Mouse (Mus musculus): ENCODE measurements around the gene Nacad. TPM values are rescaled to one million over a fixed set of nuclear protein-coding genes. Genes with fewer than 3 reads are reported as not detected.

Nacad gene
- polyA plus RNA-seq, 1 experiment, result not detected

- Histone ChIP-seq H3K27ac (ENCODE audit: insufficient read depth, low read depth, low read length) (peak overlapping the region; percentile 92), H3K4me3 (ENCODE audit: insufficient read depth, low read length) (peak overlapping the region; percentile 63), H3K4me1 (ENCODE audit: control insufficient read depth, insufficient read depth, low read length) (peaks cover 50% of the 10 kb centered on the region)
- TF ChIP-seq POLR2A (IDR thresholded peaks at IDR 0.05; ENCODE audit: borderline replicate concordance, low read depth, low read length) (no peak), CTCF (IDR thresholded peaks at IDR 0.05; ENCODE audit: low read depth, low read length) (no peak)
These were observed 43.5 kb downstream of the Nacad start for GRCm38 (mm10) chr11:6562359-6562758.

GRCm38 (mm10) chr11:6561474-6561873 is 44.4 kb downstream of the Nacad start:
- TF ChIP-seq POLR2A (IDR thresholded peaks at IDR 0.05; ENCODE audit: borderline replicate concordance, low read depth, low read length), result no peak
- TF ChIP-seq CTCF (IDR thresholded peaks at IDR 0.05; ENCODE audit: low read depth, low read length), result no peak
- H3K4me1 ChIP-seq (ENCODE audit: control insufficient read depth, insufficient read depth, low read length), result peaks cover 50% of the 10 kb centered on the region
- peak overlapping the region; percentile 92 for H3K27ac ChIP-seq (ENCODE audit: insufficient read depth, low read depth, low read length)
- peak overlapping the region; percentile 63 for H3K4me3 ChIP-seq (ENCODE audit: insufficient read depth, low read length)

- Histone ChIP-seq H3K4me1 (ENCODE audit: control insufficient read depth, insufficient read depth, low read length) (peaks cover 49% of the 10 kb centered on the region), H3K4me3 (ENCODE audit: insufficient read depth, low read length) (peak overlapping the region; percentile 63), H3K27ac (ENCODE audit: insufficient read depth, low read depth, low read length) (peak overlapping the region; percentile 92)
- TF ChIP-seq CTCF (IDR thresholded peaks at IDR 0.05; ENCODE audit: low read depth, low read length) (no peak), POLR2A (IDR thresholded peaks at IDR 0.05; ENCODE audit: borderline replicate concordance, low read depth, low read length) (no peak)
These were observed 45.0 kb downstream of the Nacad start for GRCm38 (mm10) chr11:6560655-6561360.

DNA sequence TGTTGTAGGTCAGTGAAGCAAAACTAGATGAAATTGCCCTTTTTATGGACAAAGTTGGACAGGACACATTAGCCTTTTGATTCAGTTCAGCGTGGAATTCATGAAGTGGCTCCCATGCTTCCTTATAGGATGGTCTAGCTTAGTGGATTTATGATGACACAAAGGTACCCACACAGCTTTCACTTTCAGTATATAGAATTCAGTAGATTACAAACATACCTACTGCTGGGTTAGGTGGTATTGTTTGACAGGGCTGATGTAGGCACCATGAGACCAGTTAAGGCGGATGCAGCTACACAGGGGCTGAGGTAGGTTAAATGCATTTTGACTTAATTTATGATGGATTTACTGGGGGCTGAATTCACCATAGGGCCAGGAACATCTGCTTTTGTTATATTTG is 45.9 kb downstream of the Nacad start:
- TF ChIP-seq CTCF (IDR thresholded peaks at IDR 0.05; ENCODE audit: low read depth, low read length), result no peak
- TF ChIP-seq POLR2A (IDR thresholded peaks at IDR 0.05; ENCODE audit: borderline replicate concordance, low read depth, low read length), result no peak
- peak overlapping the region; percentile 90 for H3K27ac ChIP-seq (ENCODE audit: insufficient read depth, low read depth, low read length)
- H3K4me1 ChIP-seq (ENCODE audit: control insufficient read depth, insufficient read depth, low read length), result peaks cover 48% of the 10 kb centered on the region
- H3K4me3 ChIP-seq (ENCODE audit: insufficient read depth, low read length), result peak overlapping the region; percentile 35; the same call in 1 of the 2 replicates

- no peak overlapping the region for H3K27ac ChIP-seq (ENCODE audit: insufficient read depth, low read depth, low read length)
- TF ChIP-seq CTCF (IDR thresholded peaks at IDR 0.05; ENCODE audit: low read depth, low read length), result no peak
- peaks cover 46% of the 10 kb centered on the region for H3K4me1 ChIP-seq (ENCODE audit: control insufficient read depth, insufficient read depth, low read length)
- H3K4me3 ChIP-seq (ENCODE audit: insufficient read depth, low read length), result no peak overlapping the region
These were observed 47.6 kb downstream of the Nacad start for GRCm38 (mm10) chr11:6558234-6558633.

DNA sequence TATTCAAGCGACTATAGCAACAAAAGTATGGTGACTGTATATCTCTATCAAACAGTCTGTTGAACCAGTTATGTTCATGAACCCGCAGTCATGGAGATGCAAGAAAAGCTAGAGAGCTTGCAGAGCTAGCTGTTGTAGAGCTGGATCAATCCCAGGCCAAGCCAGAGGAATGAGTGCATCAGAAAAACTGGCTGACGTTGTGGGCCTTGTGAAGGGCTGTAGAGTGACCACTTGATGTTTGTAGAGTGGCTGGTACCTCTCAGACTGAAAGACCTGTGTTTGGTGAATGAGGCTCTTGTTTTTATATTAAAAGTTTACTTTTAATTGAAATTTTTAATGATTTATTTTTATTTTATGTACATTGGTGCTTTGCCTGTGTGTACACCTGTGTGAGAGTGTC is 55.7 kb downstream of the Nacad start:
- H3K4me3 ChIP-seq (ENCODE audit: insufficient read depth, low read length), result no peak overlapping the region
- no peak overlapping the region for H3K27ac ChIP-seq (ENCODE audit: insufficient read depth, low read depth, low read length)
- TF ChIP-seq POLR2A (IDR thresholded peaks at IDR 0.05; ENCODE audit: borderline replicate concordance, low read depth, low read length) (no peak), CTCF (IDR thresholded peaks at IDR 0.05; ENCODE audit: low read depth, low read length) (no peak)
- H3K4me1 ChIP-seq (ENCODE audit: control insufficient read depth, insufficient read depth, low read length), result peaks cover 23% of the 10 kb centered on the region

GRCm38 (mm10) chr11:6549770-6550169 is 56.1 kb downstream of the Nacad start:
- no peak for TF ChIP-seq CTCF (IDR thresholded peaks at IDR 0.05; ENCODE audit: low read depth, low read length)
- TF ChIP-seq POLR2A (IDR thresholded peaks at IDR 0.05; ENCODE audit: borderline replicate concordance, low read depth, low read length), result no peak
- H3K4me1 ChIP-seq (ENCODE audit: control insufficient read depth, insufficient read depth, low read length), result peaks cover 19% of the 10 kb centered on the region
- H3K27ac ChIP-seq (ENCODE audit: insufficient read depth, low read depth, low read length), result no peak overlapping the region
- H3K4me3 ChIP-seq (ENCODE audit: insufficient read depth, low read length), result no peak overlapping the region

Other genes starting within 250 kb of the Nacad start
- gene Zmiz2, start 217.0 kb downstream of the Nacad start, polyA plus RNA-seq (2012; ENCODE audit: insufficient read depth, insufficient read length, missing spikeins), result 89.7 and 107 TPM in 2 replicates
- 1,442 and 1,533 TPM in 2 replicates for gene Ppia, start 190.6 kb downstream of the Nacad start, polyA plus RNA-seq (2012; ENCODE audit: insufficient read depth, insufficient read length, missing spikeins)
- 146 and 172 TPM in 2 replicates for gene H2afv, start 161.6 kb downstream of the Nacad start, polyA plus RNA-seq (2012; ENCODE audit: insufficient read depth, insufficient read length, missing spikeins)
- gene Purb, start 130.1 kb downstream of the Nacad start, polyA plus RNA-seq (2012; ENCODE audit: insufficient read depth, insufficient read length, missing spikeins), result 37.3 and 37.7 TPM in 2 replicates
- gene Myo1g, start 85.1 kb downstream of the Nacad start, polyA plus RNA-seq (2012; ENCODE audit: insufficient read depth, insufficient read length, missing spikeins), result 96.5 and 106 TPM in 2 replicates
- 70.8 and 88.9 TPM in 2 replicates for gene Ccm2, start 59.2 kb downstream of the Nacad start, polyA plus RNA-seq (2012; ENCODE audit: insufficient read depth, insufficient read length, missing spikeins)
- gene Tbrg4, start 20.0 kb upstream of the Nacad start, polyA plus RNA-seq (2012; ENCODE audit: insufficient read depth, insufficient read length, missing spikeins), result 15.5 and 24.1 TPM in 2 replicates
- gene Wap, start 32.6 kb upstream of the Nacad start, polyA plus RNA-seq (2012; ENCODE audit: insufficient read depth, insufficient read length, missing spikeins), result not detected in 2 replicates
- gene Ramp3, start 52.5 kb upstream of the Nacad start, polyA plus RNA-seq (2012; ENCODE audit: insufficient read depth, insufficient read length, missing spikeins), result not detected in 2 replicates
- gene Gm11983, start 231.6 kb upstream of the Nacad start, polyA plus RNA-seq (2012; ENCODE audit: insufficient read depth, insufficient read length, missing spikeins), result not detected in 2 replicates

Measured in bone marrow macrophage, adult 2 months (primary cell).